Mouse (Mus musculus) megakaryocyte, embryonic 14.5 days (primary cell): ENCODE measurements around the gene Olfr1393.

Source experiments
- FLI1 ChIP-seq: IDR thresholded peaks from 2 replicates; pipeline ENCODE4 v1.6.1; 2012; ENCODE audit warnings: low read length, inconsistent platforms, mixed read lengths
- GATA1 ChIP-seq: IDR thresholded peaks from 3 replicates; pipeline ENCODE4 v1.6.1; 2012; ENCODE audit warnings: mixed read lengths, low read length, inconsistent platforms, borderline replicate concordance

GRCm38 (mm10) chr11:49250422-49251379 is 27.4 kb upstream of the Olfr1393 start:
- no peak for TF ChIP-seq FLI1
- no peak for TF ChIP-seq GATA1
